Mouse (Mus musculus): Measurements from ENCODE around the gene Ugt1a6a.
A peak's percentile ranks its signal among the peaks of the same experiment; 100 is the strongest.
"Not testable (repeated sequence)": the region's sequence is repeated elsewhere in the genome, so short reads cannot be mapped to it uniquely, and the experiment has no call there.

Gene Ugt1a6a

GRCm38 (mm10) chr1:88135229-88135904 lies 758 bp downstream of the Ugt1a6a start:
- DNase-seq: not testable (repeated sequence)

DNA sequence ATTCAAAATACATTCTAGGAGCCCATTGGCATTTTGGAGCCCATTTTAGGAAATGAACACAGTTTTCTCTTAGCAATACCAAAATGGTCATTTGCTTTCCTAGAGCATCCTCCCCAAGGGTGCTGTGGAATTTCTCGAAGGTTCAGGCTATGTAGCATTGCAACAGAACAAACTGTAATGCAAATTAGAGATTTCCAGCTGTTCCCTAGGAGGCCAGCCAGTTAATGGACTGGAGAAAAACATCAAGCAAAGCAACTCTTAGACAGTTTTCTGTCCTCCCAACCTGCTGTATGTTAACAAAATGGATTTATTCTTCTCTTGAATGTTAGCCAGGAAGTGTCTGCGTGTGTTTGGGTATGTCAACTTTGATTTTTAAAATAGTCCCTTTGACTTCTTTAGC lies 2.0 kb downstream of the Ugt1a6a start:
- no peak for DNase-seq

- DNase-seq: no peak
Measured at GRCm38 (mm10) chr1:88137264-88137663, 2.7 kb downstream of the Ugt1a6a start.

GRCm38 (mm10) chr1:88138145-88138544 lies 3.5 kb downstream of the Ugt1a6a start:
- DNase-seq: no peak

- DNase-seq: peak; percentile 75 to 82
Measured at GRCm38 (mm10) chr1:88140492-88140891, 5.9 kb downstream of the Ugt1a6a start.

DNA sequence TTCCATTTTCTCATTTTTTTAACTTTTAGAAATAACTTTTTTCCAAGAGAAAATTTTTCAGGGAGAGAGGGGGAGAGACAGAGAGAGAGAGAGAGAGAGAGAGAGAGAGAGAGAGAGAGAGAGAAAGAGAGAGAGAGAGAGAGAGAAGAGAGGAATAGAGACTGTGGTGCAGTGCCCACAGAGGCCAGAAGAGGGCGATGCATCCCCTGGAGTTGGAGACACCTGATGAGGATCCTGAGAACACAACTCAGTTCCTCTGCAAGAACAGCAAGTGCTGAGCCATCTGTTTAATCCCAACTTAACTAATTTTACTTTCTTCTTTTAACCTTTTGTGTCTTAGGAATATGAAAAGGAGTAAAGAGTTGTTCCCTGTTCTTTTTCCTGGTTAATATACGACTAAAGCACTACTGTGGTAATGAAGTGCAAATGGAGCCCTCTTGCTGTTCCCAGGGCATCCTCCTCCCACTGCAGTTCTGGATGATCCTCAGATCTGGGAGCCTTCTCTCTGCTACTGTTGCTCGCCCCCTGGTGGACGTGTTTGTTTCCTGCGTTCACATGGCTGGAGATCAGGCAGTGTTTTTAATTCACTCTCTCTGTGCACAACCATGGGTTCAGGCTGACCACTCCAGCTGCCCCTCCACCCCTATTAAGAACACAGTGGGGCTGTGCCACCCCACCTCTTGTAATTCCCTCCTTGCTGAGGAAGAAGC lies 9.5 kb downstream of the Ugt1a6a start:
- peak; percentile 67 to 86 for DNase-seq

DNA sequence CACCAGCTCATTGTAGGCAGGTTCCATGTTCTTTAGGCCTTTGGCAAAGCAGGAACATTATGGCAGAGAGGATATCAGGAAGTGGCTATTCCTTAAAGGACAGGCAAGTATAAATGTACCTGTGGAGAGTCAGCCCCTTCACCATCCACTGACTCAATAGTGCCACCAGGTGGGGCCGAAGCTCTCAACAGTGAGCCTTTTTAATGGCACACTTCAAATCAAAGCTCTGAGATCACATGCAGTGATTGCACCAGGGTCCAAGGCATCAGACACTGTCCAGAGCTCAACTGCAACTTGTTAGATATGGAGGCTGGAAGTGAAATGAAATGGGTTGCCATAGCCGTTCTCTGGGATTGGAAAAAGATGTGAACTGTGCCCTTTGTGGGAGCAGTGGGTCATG lies 10.7 kb downstream of the Ugt1a6a start:
- DNase-seq: peak; percentile 35 to 65

GRCm38 (mm10) chr1:88150133-88150532 lies 15.5 kb downstream of the Ugt1a6a start:
- DNase-seq: peak; percentile 16 to 33

DNA sequence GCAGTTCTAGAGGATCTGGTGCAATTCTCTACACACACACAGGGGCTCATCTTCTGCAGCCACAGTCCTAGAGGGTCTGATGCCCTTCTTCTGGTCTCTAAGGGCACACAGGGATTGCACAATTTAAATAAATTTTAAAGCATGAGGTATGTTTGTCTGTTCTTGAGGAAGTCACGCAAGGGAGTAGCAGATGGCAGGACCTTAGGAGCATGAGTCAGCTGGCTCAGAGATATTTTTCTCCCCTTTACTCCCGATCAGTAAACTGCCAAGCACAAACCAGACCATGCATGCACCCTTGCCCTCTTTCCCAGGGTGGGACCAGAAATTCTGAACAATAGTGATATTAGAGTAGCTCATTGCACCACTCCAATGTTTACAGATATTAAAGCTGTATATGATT lies 23.8 kb downstream of the Ugt1a6a start:
- no peak for DNase-seq

DNA sequence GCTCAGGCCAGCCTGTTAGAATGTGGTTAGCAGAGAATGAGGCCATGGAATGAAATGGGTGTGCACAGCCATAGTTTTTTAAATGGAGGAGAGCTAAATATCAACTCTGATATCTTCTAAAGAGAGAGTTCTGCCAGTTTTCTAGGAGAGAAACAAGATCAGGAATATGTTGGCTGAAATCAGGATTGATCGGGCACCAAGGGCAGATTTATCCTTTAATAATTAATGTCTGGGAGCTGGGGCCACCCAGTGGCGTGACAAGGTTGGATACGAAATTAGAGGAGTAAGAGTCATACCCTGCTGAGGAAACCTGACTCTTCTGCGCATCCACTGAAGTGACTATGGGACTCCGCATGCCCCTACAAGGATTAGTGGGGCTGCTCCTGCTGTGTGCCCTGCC lies 31.1 kb downstream of the Ugt1a6a start, which contains the start of gene Ugt1a5:
Gene Ugt1a5, plus strand, starts transcription at position 302 of the 400 bp plus-strand sequence.
- DNase-seq: no peak

DNA sequence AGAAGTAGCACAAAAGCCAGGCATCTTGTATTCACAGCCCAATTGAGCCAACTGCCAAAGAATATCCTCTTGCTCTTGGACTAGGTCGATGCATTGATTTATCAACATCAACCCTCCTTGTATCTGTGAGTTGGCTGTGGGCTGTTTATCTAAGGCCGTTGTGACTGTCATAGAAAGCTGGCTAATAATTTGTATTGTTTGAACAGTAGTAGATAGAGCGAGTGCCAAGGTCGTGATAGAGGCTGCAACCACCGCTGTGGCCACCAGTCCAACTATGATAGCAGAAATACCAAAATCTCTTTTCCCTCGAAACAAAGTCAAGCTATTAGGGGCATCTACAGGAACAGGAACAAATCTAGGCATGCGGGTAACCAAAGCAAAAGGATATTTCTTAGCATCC lies 37.6 kb downstream of the Ugt1a6a start:
- not testable (repeated sequence) for DNase-seq

DNA sequence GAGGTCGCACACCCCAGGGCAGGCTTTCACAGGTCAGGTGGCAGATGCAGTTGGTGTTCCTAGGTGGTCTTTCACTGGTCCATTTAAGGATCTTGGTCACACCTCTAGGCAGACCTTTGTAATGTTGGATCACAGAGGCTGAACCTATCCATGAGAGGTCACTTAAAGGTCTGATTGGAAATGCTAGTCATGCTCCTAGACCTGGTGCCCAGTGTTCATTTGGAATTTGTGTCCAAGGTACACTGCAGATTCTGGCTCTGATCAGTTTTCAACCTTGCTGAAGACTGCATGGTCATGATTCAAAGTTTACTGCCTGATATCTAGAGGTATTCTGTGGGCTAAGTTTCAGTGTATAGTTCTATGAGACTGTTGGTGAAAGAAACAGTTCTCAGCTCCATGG lies 45.0 kb downstream of the Ugt1a6a start:
- peak in 1 of 2 experiments; percentile 40 for DNase-seq

- no peak for DNase-seq
Measured at GRCm38 (mm10) chr1:88186325-88186935, 51.8 kb downstream of the Ugt1a6a start.

DNA sequence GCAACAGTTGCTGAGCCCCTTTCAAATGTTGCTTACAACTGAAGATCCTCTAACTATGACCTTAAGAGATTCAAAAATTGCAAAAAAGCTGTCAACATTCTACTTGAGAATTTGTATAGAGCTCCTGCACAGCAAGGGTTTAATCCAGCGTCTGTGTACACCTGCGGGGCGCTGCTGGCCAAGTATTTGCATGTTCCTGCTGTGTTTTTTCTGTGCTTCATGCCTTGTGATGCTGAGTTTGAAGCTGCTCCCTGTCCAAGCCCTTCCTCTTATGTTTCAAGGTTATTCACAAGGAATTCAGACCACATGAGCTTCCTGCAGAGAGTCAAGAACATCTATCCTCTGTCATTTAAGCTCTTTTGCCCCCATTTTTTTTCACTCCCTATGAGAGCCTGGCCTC lies 57.5 kb downstream of the Ugt1a6a start:
- DNase-seq: no peak

DNA sequence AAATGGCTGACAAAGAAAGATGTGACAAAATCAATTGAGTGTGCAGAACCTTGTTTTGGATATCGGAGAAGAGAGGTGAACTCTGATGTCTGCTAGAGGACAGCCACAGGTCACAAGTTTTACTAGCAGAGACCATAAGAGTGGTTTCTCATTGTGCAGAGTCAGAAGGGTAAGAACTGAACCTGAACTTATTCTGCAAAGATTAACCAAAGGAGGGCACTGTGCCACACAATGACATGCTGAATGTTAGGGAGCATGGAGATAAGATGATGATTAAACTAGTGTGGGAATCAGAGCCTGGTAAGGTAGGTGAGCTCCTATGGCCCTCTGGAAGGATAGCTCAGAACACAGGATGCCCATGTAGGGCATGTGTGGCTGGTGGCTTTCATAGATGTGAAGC lies 61.1 kb downstream of the Ugt1a6a start:
- peak; percentile 83 to 92 for DNase-seq

GRCm38 (mm10) chr1:88197443-88197842 lies 62.8 kb downstream of the Ugt1a6a start:
- peak in 1 of 2 experiments; percentile 45 for DNase-seq

DNA sequence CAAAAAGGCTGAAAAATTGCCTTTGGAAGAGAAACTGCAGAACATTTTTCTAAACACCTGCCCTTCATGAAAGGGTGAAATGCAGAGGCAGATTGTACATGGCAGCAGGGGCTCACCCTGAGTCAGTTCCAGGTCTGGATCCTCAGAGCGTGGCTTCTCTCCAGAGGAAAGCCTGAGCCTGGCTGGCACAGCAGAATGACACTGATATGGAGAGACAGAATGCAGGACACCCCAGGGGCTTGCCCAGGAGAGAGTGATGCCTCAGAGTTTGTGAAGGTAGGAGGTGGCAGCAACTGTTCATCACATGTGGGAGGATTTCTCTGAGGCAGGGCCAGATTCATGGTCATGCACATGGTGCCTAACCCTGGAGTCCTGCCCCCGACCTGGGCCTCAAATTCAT lies 65.4 kb downstream of the Ugt1a6a start:
- DNase-seq: no peak

DNA sequence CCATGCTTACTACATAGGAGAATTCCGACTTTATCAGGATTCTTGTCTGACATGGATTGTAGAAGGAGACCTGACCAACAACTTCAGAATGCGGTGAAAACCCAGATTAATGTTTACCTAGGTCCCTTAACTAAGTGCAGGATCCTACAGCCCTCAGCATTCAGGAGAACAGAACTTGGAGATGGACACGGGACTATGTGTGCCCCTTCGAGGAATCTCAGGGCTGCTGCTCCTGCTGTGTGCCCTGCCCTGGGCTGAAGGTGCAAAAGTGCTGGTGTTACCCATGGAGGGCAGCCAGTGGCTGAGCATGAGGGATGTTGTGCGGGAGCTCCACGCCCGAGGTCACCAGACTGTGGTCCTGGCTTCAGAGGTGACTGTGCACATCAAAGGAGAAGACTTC lies 65.8 kb downstream of the Ugt1a6a start, which contains the start of gene Ugt1a2:
Gene Ugt1a2, plus strand, starts transcription at position 146 of the 400 bp plus-strand sequence.
- peak; percentile 41 to 82 for DNase-seq

DNA sequence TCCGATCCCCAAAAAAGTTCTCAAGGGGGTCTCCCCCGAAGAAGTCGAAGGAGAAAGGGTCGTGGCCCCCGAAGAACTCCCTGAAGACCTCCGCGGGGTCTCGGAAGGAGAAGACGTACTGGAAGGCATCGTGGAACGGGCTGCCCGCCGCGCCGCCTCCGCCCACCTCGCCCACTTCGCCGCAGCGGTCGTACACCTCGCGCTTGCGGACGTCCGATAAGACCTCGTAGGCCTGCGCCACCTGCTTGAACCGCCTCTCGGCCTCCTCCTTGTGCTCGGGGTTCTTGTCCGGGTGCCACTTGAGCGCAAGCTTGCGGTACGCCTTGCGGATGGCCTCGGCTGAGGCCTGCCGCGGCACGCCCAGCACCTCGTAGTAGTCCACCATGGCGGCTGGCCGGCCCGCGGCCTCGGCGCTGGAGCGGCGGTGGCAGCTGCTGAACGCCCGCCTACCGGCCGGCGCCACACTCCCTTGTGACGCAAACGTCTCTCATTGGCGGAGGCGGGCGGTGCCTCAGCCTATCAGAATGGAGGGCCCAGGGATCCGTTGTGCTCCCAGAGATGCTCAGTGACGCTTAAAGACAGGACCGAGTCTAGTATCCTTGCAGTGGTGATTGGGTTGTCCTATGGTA lies 70.8 kb downstream of the Ugt1a6a start, which contains the start of gene Dnajb3:
Gene Dnajb3, minus strand, starts transcription at position 489 of the 629 bp plus-strand sequence.
- DNase-seq: peak; percentile 72 to 79

- DNase-seq: no peak
Measured at GRCm38 (mm10) chr1:88206843-88207479, 72.4 kb downstream of the Ugt1a6a start.

DNA sequence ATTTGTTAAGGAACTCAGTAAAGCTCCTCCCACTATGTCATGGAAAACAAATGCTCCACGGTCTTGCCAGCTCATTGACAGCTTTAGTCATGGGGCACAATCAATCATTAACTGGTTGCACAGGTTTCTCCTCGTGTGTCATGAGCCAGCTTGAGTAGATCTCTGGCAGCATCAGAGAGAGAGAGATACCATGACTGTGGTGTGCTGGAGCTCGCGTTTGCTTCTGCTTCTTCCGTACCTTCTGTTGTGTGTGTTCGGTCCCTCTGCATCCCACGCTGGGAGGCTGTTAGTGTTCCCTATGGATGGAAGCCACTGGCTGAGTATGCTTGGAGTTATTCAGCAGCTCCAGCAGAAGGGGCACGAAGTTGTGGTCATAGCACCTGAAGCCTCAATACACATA lies 77.2 kb downstream of the Ugt1a6a start, which contains the start of gene Ugt1a1:
Gene Ugt1a1, plus strand, starts transcription at position 148 of the 400 bp plus-strand sequence.
- peak; percentile 50 to 81 for DNase-seq

GRCm38 (mm10) chr1:88212341-88213045 lies 77.9 kb downstream of the Ugt1a6a start:
- no peak for DNase-seq

Data from kidney, postnatal 36 days (tissue).